Mouse (Mus musculus) kidney, adult 2 months (tissue): ENCODE results near the gene Dnajc13.

Source experiments
- CTCF ChIP-seq: fragments of 200-500 bp; conservative IDR thresholded peaks from 2 replicates; pipeline ENCODE4 v1.5.1; 2011; ENCODE audit warnings: low read depth, mild to moderate bottlenecking, control low read depth, low read length, moderate library complexity, mixed read lengths; ENCODE audit not compliant: insufficient read depth, insufficient read length
- POLR2A ChIP-seq: fragments of 200-500 bp; IDR thresholded peaks from one replicate; pipeline ENCODE4 v1.6.1; 2011; ENCODE audit warnings: low read depth, low read length, control low read depth

DNA sequence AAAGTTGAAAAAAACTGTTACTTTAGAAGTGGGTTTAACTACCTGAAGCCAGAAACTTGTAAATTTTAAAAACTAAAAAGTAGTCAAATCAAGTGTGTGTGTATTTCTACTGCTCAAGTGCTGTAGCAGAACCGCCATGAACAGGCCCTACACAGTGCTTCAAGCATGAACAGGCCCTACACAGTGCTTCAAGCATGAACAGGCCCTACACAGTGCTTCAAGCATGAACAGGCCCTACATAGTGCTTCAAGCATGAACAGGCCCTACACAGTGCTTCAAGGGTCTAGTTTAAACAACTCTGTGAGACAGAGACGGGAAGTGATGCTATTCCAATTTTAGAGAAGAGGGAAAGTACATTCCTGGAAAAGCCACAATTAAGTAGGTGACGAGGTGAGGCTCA is 51.3 kb downstream of the Dnajc13 start:
- no peak for TF ChIP-seq CTCF
- no peak for TF ChIP-seq POLR2A
